Mouse (Mus musculus): Measurements from ENCODE around the gene Hoxb5.

- no peak for TF ChIP-seq GATA1 (IDR thresholded peaks at IDR 0.05; ENCODE audit: low read length)
- no peak for TF ChIP-seq TAL1 (IDR thresholded peaks at IDR 0.05; ENCODE audit: low read length)
Measured at GRCm38 (mm10) chr11:96315344-96315681, 12.2 kb downstream of the Hoxb5 start.

Measured in erythroblast, embryonic 14.5 days (primary cell).